Mouse (Mus musculus) bone marrow macrophage, adult 2 months (primary cell): Measurements from ENCODE around the gene Rec8. TPM values are rescaled to one million over a fixed set of nuclear protein-coding genes. Genes with fewer than 3 reads are reported as not detected.

ENCODE experiments used
- H3K27ac ChIP-seq: 2 replicates; pipeline ENCODE4 v1.5.1; 2012; ENCODE audit warnings: low read depth, low read length; ENCODE audit not compliant: insufficient read depth
- H3K4me1 ChIP-seq: 2 replicates; pipeline ENCODE4 v1.6.1; 2012; ENCODE audit warnings: low read length; ENCODE audit not compliant: control insufficient read depth, insufficient read depth
- H3K4me3 ChIP-seq: 2 replicates; pipeline ENCODE4 v1.5.1; 2012; ENCODE audit warnings: mild to moderate bottlenecking, low read length, moderate library complexity; ENCODE audit not compliant: insufficient read depth
- CTCF ChIP-seq: IDR thresholded peaks from 2 replicates; pipeline ENCODE4 v1.5.1; 2012; ENCODE audit warnings: low read depth, mild to moderate bottlenecking, low read length, moderate library complexity
- POLR2A ChIP-seq: IDR thresholded peaks from 2 replicates; pipeline ENCODE4 v1.6.1; 2012; ENCODE audit warnings: mild to moderate bottlenecking, low read depth, low read length, borderline replicate concordance
- polyA plus RNA-seq: library from polyadenylated mRNA; stranded (reverse); fragments of >200 nt; gene quantifications from 2 replicates; pipeline ENCODE4 v1.2.4, GENCODE M21; 2012; ENCODE audit not compliant: missing spikeins, insufficient read depth, insufficient read length

Gene Rec8
- polyA plus RNA-seq, 1 experiment, result 0.25 TPM

GRCm38 (mm10) chr14:55660636-55661035 lies 42.8 kb downstream of the Rec8 start:
- TF ChIP-seq CTCF, result no peak
- no peak for TF ChIP-seq POLR2A
- H3K4me1 ChIP-seq, result peaks cover 13% of the 10 kb centered on the region
- peak overlapping the region; percentile 51; the same call in 1 of the 2 replicates for H3K27ac ChIP-seq
- peak overlapping the region; percentile 81 for H3K4me3 ChIP-seq

GRCm38 (mm10) chr14:55671486-55671832 lies 53.6 kb downstream of the Rec8 start:
- no peak for TF ChIP-seq CTCF
- TF ChIP-seq POLR2A, result no peak
- Histone ChIP-seq H3K27ac (peak overlapping the region; percentile 92), H3K4me3 (peak overlapping the region; percentile 91), H3K4me1 (peaks cover 9% of the 10 kb centered on the region)

- Histone ChIP-seq H3K4me1 (peaks cover 15% of the 10 kb centered on the region), H3K4me3 (peak within 1 kb of the TSS; percentile 91), H3K27ac (peak within 1 kb of the TSS; percentile 92)
- TF ChIP-seq CTCF, result no peak
- no peak for TF ChIP-seq POLR2A
Measured at GRCm38 (mm10) chr14:55671833-55672740, 54.2 kb downstream of the Rec8 start, which contains the start of the genes Gmpr2 and Nedd8. TSS of gene Gmpr2 (plus strand) at chr14:55671941. TSS of gene Nedd8 (minus strand) at chr14:55672124.

GRCm38 (mm10) chr14:55672741-55673060 lies 54.9 kb downstream of the Rec8 start:
- Histone ChIP-seq H3K27ac (peak overlapping the region; percentile 53; the same call in 1 of the 2 replicates), H3K4me1 (peaks cover 18% of the 10 kb centered on the region), H3K4me3 (peak overlapping the region; percentile 66)
- no peak for TF ChIP-seq POLR2A
- no peak for TF ChIP-seq CTCF

Other genes starting within 250 kb of the Rec8 start
- gene Dhrs4, start 139.3 kb upstream of the Rec8 start, polyA plus RNA-seq, result 28.3 and 33.4 TPM in 2 replicates
- gene Carmil3, start 127.4 kb upstream of the Rec8 start, polyA plus RNA-seq, result 0.43 TPM in 1 of 2 replicates, not detected in the other
- not detected in 2 replicates for gene Cpne6, start 107.6 kb upstream of the Rec8 start, polyA plus RNA-seq
- not detected in 2 replicates for gene Nrl, start 93.1 kb upstream of the Rec8 start, polyA plus RNA-seq
- 34.7 and 38.6 TPM in 2 replicates for gene Pck2, start 77.8 kb upstream of the Rec8 start, polyA plus RNA-seq
- gene Dcaf11, start 58.0 kb upstream of the Rec8 start, polyA plus RNA-seq, result 54.5 and 57.0 TPM in 2 replicates
- gene A730061H03Rik, start 57.6 kb upstream of the Rec8 start, polyA plus RNA-seq, result not detected in 2 replicates
- gene Fitm1, start 42.4 kb upstream of the Rec8 start, polyA plus RNA-seq, result not detected in 2 replicates
- gene Psme1, start 39.9 kb upstream of the Rec8 start, polyA plus RNA-seq, result 382 and 397 TPM in 2 replicates
- 19.3 and 21.9 TPM in 2 replicates for gene Emc9, start 32.7 kb upstream of the Rec8 start, polyA plus RNA-seq
- gene Psme2, start 26.9 kb upstream of the Rec8 start, polyA plus RNA-seq, result 219 and 291 TPM in 2 replicates
- 38.5 and 45.6 TPM in 2 replicates for gene Rnf31, start 26.3 kb upstream of the Rec8 start, polyA plus RNA-seq
- gene Irf9, start 14.5 kb upstream of the Rec8 start, polyA plus RNA-seq, result 74.7 and 77.7 TPM in 2 replicates
- 31.4 and 33.3 TPM in 2 replicates for gene Ipo4, start 17.9 kb downstream of the Rec8 start, polyA plus RNA-seq
- 0.59 and 3.0 TPM in 2 replicates for gene Gm49378, start 19.9 kb downstream of the Rec8 start, polyA plus RNA-seq
- 61.9 and 64.9 TPM in 2 replicates for gene Tm9sf1, start 25.8 kb downstream of the Rec8 start, polyA plus RNA-seq
- 1.6 and 1.7 TPM in 2 replicates for gene Tssk4, start 32.1 kb downstream of the Rec8 start, polyA plus RNA-seq
- gene Mdp1, start 42.5 kb downstream of the Rec8 start, polyA plus RNA-seq, result 35.9 and 36.3 TPM in 2 replicates
- gene Gmpr2, start 53.9 kb downstream of the Rec8 start, polyA plus RNA-seq, result 38.8 and 41.2 TPM in 2 replicates
- 318 and 335 TPM in 2 replicates for gene Nedd8, start 54.1 kb downstream of the Rec8 start, polyA plus RNA-seq
- 18.0 and 19.5 TPM in 2 replicates for gene Tinf2, start 63.8 kb downstream of the Rec8 start, polyA plus RNA-seq
- gene Tgm1, start 95.9 kb downstream of the Rec8 start, polyA plus RNA-seq, result 0.59 and 1.1 TPM in 2 replicates
- gene Rabggta, start 104.2 kb downstream of the Rec8 start, polyA plus RNA-seq, result 28.2 and 29.4 TPM in 2 replicates
- gene Dhrs1, start 127.7 kb downstream of the Rec8 start, polyA plus RNA-seq, result 117 and 120 TPM in 2 replicates
- gene Nop9, start 127.7 kb downstream of the Rec8 start, polyA plus RNA-seq, result 17.1 and 22.1 TPM in 2 replicates
- 0.67 TPM in 1 of 2 replicates, not detected in the other for gene Cideb, start 140.4 kb downstream of the Rec8 start, polyA plus RNA-seq
- 0.15 and 0.25 TPM in 2 replicates for gene Ltb4r2, start 143.4 kb downstream of the Rec8 start, polyA plus RNA-seq
- 1.5 and 1.7 TPM in 2 replicates for gene Ltb4r1, start 147.9 kb downstream of the Rec8 start, polyA plus RNA-seq
- not detected in 2 replicates for gene Adcy4, start 166.1 kb downstream of the Rec8 start, polyA plus RNA-seq
- gene Ripk3, start 170.8 kb downstream of the Rec8 start, polyA plus RNA-seq, result 28.4 and 31.8 TPM in 2 replicates
- gene Nfatc4, start 205.1 kb downstream of the Rec8 start, polyA plus RNA-seq, result 0.36 and 0.99 TPM in 2 replicates
- 2.3 and 3.2 TPM in 2 replicates for gene Nynrin, start 236.0 kb downstream of the Rec8 start, polyA plus RNA-seq